Mouse (Mus musculus) MEL (cell line): ENCODE measurements at regions not wholly inside any gene's neighbourhood (a gene's known extent, or its start where the extent isn't known, plus 50 kb on each side); places are given as distances from the start of the nearest gene placed in this dataset.

ENCODE experiments used
- CTCF ChIP-seq, 3 experiments: IDR thresholded peaks in 2 of 3; conservative IDR thresholded peaks in 1 of 3; 2 replicates each; pipeline ENCODE4 v1.5.1; 2011 to 2012; ENCODE audit warnings: low read length in 3 of 3, low read depth in 2 of 3, mild to moderate bottlenecking in 2 of 3, improper control_type of control experiment in 1 of 3, inconsistent platforms in 1 of 3, mixed read lengths in 1 of 3, moderate library complexity in 1 of 3; ENCODE audit not compliant: control insufficient read depth in 1 of 3, insufficient read depth in 1 of 3, poor library complexity in 1 of 3, severe bottlenecking in 1 of 3
- EP300 ChIP-seq, 2 experiments: IDR thresholded peaks; 2 replicates each; pipeline ENCODE4 v1.6.1; 2011; ENCODE audit warnings: improper control_type of control experiment in 2 of 2, low read length in 2 of 2, low read depth in 1 of 2, mild to moderate bottlenecking in 1 of 2
- GATA1 ChIP-seq: IDR thresholded peaks from 2 replicates; pipeline ENCODE4 v1.6.1; 2011; ENCODE audit warnings: low read depth, low read length, improper control_type of control experiment
- TAL1 ChIP-seq: IDR thresholded peaks from 2 replicates; pipeline ENCODE4 v1.6.1; 2012; ENCODE audit warnings: mild to moderate bottlenecking, inconsistent platforms, low read length, moderate library complexity, mixed read lengths
- USF1 ChIP-seq: IDR thresholded peaks from 2 replicates; pipeline ENCODE4 v1.6.1; 2014; ENCODE audit warnings: low read depth, mild to moderate bottlenecking, inconsistent platforms, low read length, improper control_type of control experiment, moderate library complexity
- ZC3H11A ChIP-seq: IDR thresholded peaks from 2 replicates; pipeline ENCODE4 v1.6.1; 2012; ENCODE audit warnings: low read depth, mild to moderate bottlenecking, inconsistent platforms, low read length, improper control_type of control experiment

GRCm38 (mm10) chr10:46226837-46227402 lies 649.3 kb downstream of the Hace1 start:
- TF ChIP-seq CTCF (IDR thresholded peaks at IDR 0.05 in 2 of 3, conservative IDR thresholded peaks at IDR 0.05 in 1 of 3; ENCODE audit: control insufficient read depth in 1 of 3, insufficient read depth in 1 of 3, low read depth in 2 of 3, low read length in 3 of 3, poor library complexity in 1 of 3, severe bottlenecking in 1 of 3) (no peak), EP300 (IDR thresholded peaks at IDR 0.05; ENCODE audit: low read depth in 1 of 2, low read length in 2 of 2) (no peak), USF1 (no peak), GATA1 (no peak), TAL1 (no peak), ZC3H11A (no peak)
